Mouse (Mus musculus) effector memory CD4-positive, alpha-beta T cell, adult 7 months (primary cell): ENCODE results near the gene Apbb1. TPM values are rescaled to one million over a fixed set of nuclear protein-coding genes. Genes with fewer than 3 reads are reported as not detected.

Experiments
- polyA plus RNA-seq: library from polyadenylated mRNA; unstranded; fragments of 100-300 nt; shearing (Covaris generic); gene quantifications from one replicate; pipeline ENCODE4 v1.2.1, GENCODE M21; 2017

Gene Apbb1
- 8.5 TPM for polyA plus RNA-seq

DNA sequence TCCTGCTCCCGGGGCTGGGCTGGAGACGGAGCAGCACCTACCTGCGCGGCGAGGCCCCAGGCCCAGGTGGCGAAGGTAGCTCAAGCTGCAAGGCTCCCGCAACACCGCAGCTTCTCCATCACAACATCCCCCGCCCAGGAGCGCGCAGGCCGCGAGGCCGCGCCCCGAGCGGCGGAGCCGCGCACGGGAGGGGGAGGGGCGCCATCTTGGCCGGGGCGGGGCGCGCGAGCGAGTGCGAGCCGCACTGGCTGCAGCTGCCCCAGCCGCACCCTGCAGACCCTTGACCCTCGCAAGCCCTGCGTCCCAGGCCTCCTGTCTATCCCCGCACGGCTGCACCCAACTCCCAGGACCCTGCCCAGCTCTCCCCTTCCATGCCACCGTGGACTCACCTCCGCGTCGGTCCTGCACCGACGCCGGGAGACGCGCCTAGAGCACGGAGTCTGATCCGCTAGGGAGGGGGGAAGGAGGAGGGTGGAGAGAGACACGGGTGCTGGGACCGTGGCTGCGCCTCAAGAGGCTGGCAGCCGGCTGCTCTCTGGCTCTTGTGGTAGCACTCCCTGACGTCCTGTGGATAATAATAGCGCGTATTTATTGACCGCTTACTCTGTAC lies at the start of gene Apbb1:
Apbb1 (minus strand) TSS at position 560 of the 610 bp plus-strand sequence.

DNA sequence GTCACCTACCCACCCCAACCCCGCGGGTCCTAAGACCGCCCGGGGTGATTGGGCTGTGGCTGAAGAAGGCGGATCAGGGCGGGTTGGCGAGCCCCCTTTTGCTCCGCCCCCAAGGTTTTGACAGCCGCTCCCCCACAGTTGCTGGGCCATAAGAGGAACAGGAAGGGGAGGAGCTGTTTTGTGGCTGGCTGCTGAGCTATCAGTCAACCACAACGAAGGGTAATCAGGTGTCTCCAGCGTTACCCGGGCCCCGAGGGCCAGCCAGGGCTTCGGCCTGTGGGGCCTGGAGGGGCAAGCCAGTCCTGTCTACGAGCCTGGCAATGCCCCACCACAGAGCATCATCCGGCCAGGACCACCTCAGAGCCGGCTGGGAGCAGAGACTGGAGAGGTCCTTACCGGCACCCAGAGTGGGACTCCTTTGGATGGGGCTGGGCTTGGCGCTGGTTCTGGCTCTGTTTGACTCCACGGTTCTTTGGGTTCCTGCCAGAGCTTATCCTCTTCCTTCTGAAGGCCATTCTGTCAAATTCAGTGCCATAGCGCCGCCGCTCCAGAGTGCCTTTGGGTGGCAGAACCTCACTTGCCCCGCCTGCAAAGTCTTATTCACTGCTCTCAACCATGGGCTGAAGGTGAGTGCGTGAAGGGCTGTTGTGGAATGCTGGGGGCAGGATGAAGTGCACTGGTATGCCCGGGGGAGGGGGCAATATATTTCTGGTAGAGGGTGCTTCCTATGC lies 27.1 kb downstream of the Apbb1 start, which contains the start of gene Smpd1:
Smpd1 (plus strand) TSS at position 149 of the 731 bp plus-strand sequence.

Other genes starting within 250 kb of the Apbb1 start
- not detected for gene Olfr690, start 247.5 kb downstream of the Apbb1 start, polyA plus RNA-seq
- gene Olfr691, start 239.4 kb downstream of the Apbb1 start, polyA plus RNA-seq: 0.43 TPM
- gene Olfr692, start 213.4 kb downstream of the Apbb1 start, polyA plus RNA-seq: not detected
- not detected for gene Gm5901, start 206.6 kb downstream of the Apbb1 start, polyA plus RNA-seq
- gene Fam160a2, start 181.6 kb downstream of the Apbb1 start, polyA plus RNA-seq: 57.6 TPM
- not detected for gene Cnga4, start 177.1 kb downstream of the Apbb1 start, polyA plus RNA-seq
- gene Cckbr, start 155.9 kb downstream of the Apbb1 start, polyA plus RNA-seq: not detected
- not detected for gene Cavin3, start 99.4 kb downstream of the Apbb1 start, polyA plus RNA-seq
- gene Smpd1, start 27.3 kb downstream of the Apbb1 start, polyA plus RNA-seq: 18.3 TPM
- gene Hpx, start 18.5 kb upstream of the Apbb1 start, polyA plus RNA-seq: not detected
- gene Trim3, start 51.9 kb upstream of the Apbb1 start, polyA plus RNA-seq: 4.5 TPM
- 97.1 TPM for gene Timm10b, start 58.4 kb upstream of the Apbb1 start, polyA plus RNA-seq
- gene Arfip2, start 58.8 kb upstream of the Apbb1 start, polyA plus RNA-seq: 14.5 TPM
- gene Gm45799, start 58.9 kb upstream of the Apbb1 start, polyA plus RNA-seq: 10.6 TPM
- gene Dnhd1, start 69.2 kb upstream of the Apbb1 start, polyA plus RNA-seq: 3.6 TPM
- gene Ilk, start 154.9 kb upstream of the Apbb1 start, polyA plus RNA-seq: 139 TPM
- 15.7 TPM for gene Rrp8, start 155.7 kb upstream of the Apbb1 start, polyA plus RNA-seq
- 283 TPM for gene Taf10, start 162.7 kb upstream of the Apbb1 start, polyA plus RNA-seq
- gene Tpp1, start 170.6 kb upstream of the Apbb1 start, polyA plus RNA-seq: 65.4 TPM
- not detected for gene Dchs1, start 206.0 kb upstream of the Apbb1 start, polyA plus RNA-seq
- 83.1 TPM for gene Mrpl17, start 229.4 kb upstream of the Apbb1 start, polyA plus RNA-seq